Mouse (Mus musculus) liver, postnatal 0 days (tissue): Measurements from ENCODE around the gene Rabgap1l.

Source experiments
- CTCF ChIP-seq: sonication (generic); IDR thresholded peaks from 2 replicates; pipeline ENCODE4 v1.5.1; 2016; ENCODE audit warnings: antibody characterized with exemption, low read depth
- EP300 ChIP-seq: IDR thresholded peaks from 2 replicates; pipeline ENCODE4 v1.6.1; 2016; ENCODE audit warnings: antibody characterized with exemption, low read depth, mild to moderate bottlenecking

DNA sequence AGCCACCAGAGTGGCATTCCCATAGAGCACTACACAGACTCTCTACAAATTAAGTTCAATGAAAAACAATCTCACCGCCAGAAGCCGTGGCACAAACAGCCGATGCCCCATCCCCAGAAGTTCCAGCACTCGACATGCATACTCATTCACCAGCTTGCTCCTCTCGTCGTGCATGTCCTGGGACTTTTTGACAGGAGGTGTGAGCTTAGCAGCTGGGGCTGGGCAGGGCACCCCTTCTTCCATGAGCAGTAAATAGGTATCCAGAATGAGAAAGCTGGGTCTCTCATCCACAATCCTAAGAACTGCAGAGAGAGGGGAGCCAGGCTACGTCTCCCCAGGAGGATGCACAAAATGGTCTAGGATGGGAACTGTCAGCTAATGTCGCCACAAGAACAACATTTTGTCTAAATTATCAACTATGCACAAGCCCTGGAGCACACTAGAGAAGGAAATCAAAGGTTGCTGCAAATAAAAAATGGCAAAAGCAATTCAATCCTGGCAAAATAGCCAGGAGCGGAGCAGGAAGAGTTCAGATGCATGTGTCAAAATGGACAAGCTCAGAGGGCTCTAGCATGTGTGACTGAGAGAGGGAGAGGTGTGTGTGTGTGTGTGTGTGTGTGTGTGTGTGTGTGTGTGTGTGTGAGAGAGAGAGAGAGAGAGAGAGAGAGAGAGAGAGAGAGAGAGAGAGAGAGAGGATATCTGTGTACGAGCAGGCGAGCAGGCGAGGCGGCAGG lies 441.7 kb downstream of the Rabgap1l start:
- no peak for TF ChIP-seq CTCF
- TF ChIP-seq EP300 = no peak
